Mouse (Mus musculus): Measurements from ENCODE around the gene Eif5a. TPM values are rescaled to one million over a fixed set of nuclear protein-coding genes. Genes with fewer than 3 reads are reported as not detected.

Gene Eif5a
- total RNA-seq, 2 experiments from 2014 or later: 406 to 453 TPM

- no peak for DNase-seq (ENCODE audit: low spot score in 2 of 2)
- intact Hi-C loops (cut with DNase I): no loop called here
Observed at GRCm38 (mm10) chr11:69883066-69883465, 38.7 kb downstream of the Eif5a start.

- no peak for DNase-seq (ENCODE audit: low spot score in 2 of 2)
- intact Hi-C loops (cut with DNase I): no loop called here
Observed at GRCm38 (mm10) chr11:69881787-69882670, 39.7 kb downstream of the Eif5a start.

GRCm38 (mm10) chr11:69880853-69881603 is 40.7 kb downstream of the Eif5a start, which contains the start of gene Kctd11:
TSS of gene Kctd11 (minus strand) at chr11:69881406.
- peak; percentile 59 to 68 for DNase-seq (ENCODE audit: low spot score in 2 of 2)
- intact Hi-C loops (cut with DNase I): no loop called here

- DNase-seq (ENCODE audit: low spot score in 2 of 2): peak in 1 of 2 experiments; percentile 29
- intact Hi-C loops (cut with DNase I): no loop called here
Observed at GRCm38 (mm10) chr11:69880506-69880852, 41.3 kb downstream of the Eif5a start.

- intact Hi-C loops (cut with DNase I): loop anchor here (5.0 kb wide), 1 partner anchor 77 kb away; the partner anchor contains the start of gene Fgf11
Observed at GRCm38 (mm10) chr11:69879711-69880110, 42.0 kb downstream of the Eif5a start.

GRCm38 (mm10) chr11:69878952-69879351 is 42.8 kb downstream of the Eif5a start:
- DNase-seq (ENCODE audit: low spot score in 2 of 2): no peak
- intact Hi-C loops (cut with DNase I): loop anchor here (5.0 kb wide), 1 partner anchor 77 kb away; the partner anchor contains the start of gene Fgf11

More at GRCm38 (mm10) chr11:69879711-69880110, 42.0 kb downstream of the Eif5a start:
- no peak for DNase-seq (ENCODE audit: low spot score in 2 of 2)

GRCm38 (mm10) chr11:69878399-69878798 is 43.4 kb downstream of the Eif5a start:
- intact Hi-C loops (cut with DNase I): loop anchor here (5.0 kb wide), 1 partner anchor 76 kb away; the partner anchor contains the start of gene Fgf11
- no peak for DNase-seq (ENCODE audit: low spot score in 2 of 2)

GRCm38 (mm10) chr11:69877878-69878277 is 43.9 kb downstream of the Eif5a start, which contains the start of gene Tmem95:
TSS of gene Tmem95 (minus strand) at chr11:69878018.
- intact Hi-C loops (cut with DNase I): loop anchor here (5.0 kb wide), 1 partner anchor 76 kb away; the partner anchor contains the start of gene Fgf11
- no peak for DNase-seq (ENCODE audit: low spot score in 2 of 2)

- DNase-seq (ENCODE audit: low spot score in 2 of 2): peak; percentile 67 to 74
- intact Hi-C loops (cut with DNase I): loop anchor here (5.0 kb wide), 1 partner anchor 75 kb away; the partner anchor contains the start of gene Fgf11
Observed at GRCm38 (mm10) chr11:69876867-69877266, 44.9 kb downstream of the Eif5a start.

- intact Hi-C loops (cut with DNase I): loop anchor here (5.0 kb wide), 1 partner anchor 74 kb away; the partner anchor contains the start of gene Fgf11
- DNase-seq (ENCODE audit: low spot score in 2 of 2): peak; percentile 23 to 30
Observed at GRCm38 (mm10) chr11:69876186-69876585, 45.6 kb downstream of the Eif5a start.

GRCm38 (mm10) chr11:69872451-69872850 is 49.3 kb downstream of the Eif5a start:
- DNase-seq (ENCODE audit: low spot score in 2 of 2): no peak
- intact Hi-C loops (cut with DNase I): no loop called here

GRCm38 (mm10) chr11:69871822-69872221 is 49.9 kb downstream of the Eif5a start:
- intact Hi-C loops (cut with DNase I): no loop called here
- DNase-seq (ENCODE audit: low spot score in 2 of 2): no peak

- DNase-seq (ENCODE audit: low spot score in 2 of 2): no peak
- intact Hi-C loops (cut with DNase I): no loop called here
Observed at GRCm38 (mm10) chr11:69870289-69871069, 51.3 kb downstream of the Eif5a start.

- intact Hi-C loops (cut with DNase I): no loop called here
- DNase-seq (ENCODE audit: low spot score in 2 of 2): no peak
Observed at GRCm38 (mm10) chr11:69867335-69867734, 54.4 kb downstream of the Eif5a start.

Small RNA genes lying within 50 kb of the gene (microRNA-seq; reads per million reads assigned to microRNA genes)
- not detected for gene Mir6924

Other genes starting within 250 kb of the Eif5a start
- gene Eif4a1, start 249.5 kb downstream of the Eif5a start, total RNA-seq (2021): 100 to 1,000 TPM; 276 to 285 TPM
- gene Senp3, start 239.9 kb downstream of the Eif5a start, total RNA-seq (2021): 100 to 1,000 TPM in 1 of 2 experiments, 10 to 100 TPM in 1; 84.3 to 114 TPM
- 1 to 10 TPM; 2.3 to 2.6 TPM for gene Tnfsf13, start 236.2 kb downstream of the Eif5a start, total RNA-seq (2021)
- gene Tnfsf12, start 226.1 kb downstream of the Eif5a start, total RNA-seq (2021): 10 to 100 TPM in 1 of 2 experiments, 1 to 10 TPM in 1; 7.2 to 12.3 TPM
- gene Tnfsfm13, start 225.9 kb downstream of the Eif5a start, total RNA-seq (2021): 1 to 10 TPM; 1.7 to 3.0 TPM
- 10 to 100 TPM; 53.5 to 59.7 TPM for gene Polr2a, start 163.3 kb downstream of the Eif5a start, total RNA-seq (2021)
- not detected for gene Slc35g3, start 160.0 kb downstream of the Eif5a start, total RNA-seq (2021)
- 100 to 1,000 TPM; 122 to 127 TPM for gene Zbtb4, start 156.0 kb downstream of the Eif5a start, total RNA-seq (2021)
- gene Chrnb1, start 126.0 kb downstream of the Eif5a start, total RNA-seq (2021): under 1 TPM; 0.66 to 0.81 TPM
- gene Fgf11, start 120.1 kb downstream of the Eif5a start, total RNA-seq (2021): 10 to 100 TPM; 14.1 to 18.7 TPM
- gene Tmem102, start 116.3 kb downstream of the Eif5a start, total RNA-seq (2021): not detected
- not detected for gene Gm39566, start 106.7 kb downstream of the Eif5a start, total RNA-seq (2021)
- gene Spem2, start 103.5 kb downstream of the Eif5a start, total RNA-seq (2021): not detected
- gene Spem1, start 99.8 kb downstream of the Eif5a start, total RNA-seq (2021): under 1 TPM; 0.52 TPM
- 100 to 1,000 TPM; 239 to 241 TPM for gene Nlgn2, start 84.2 kb downstream of the Eif5a start, total RNA-seq (2021)
- gene Tmem256, start 83.4 kb downstream of the Eif5a start, total RNA-seq (2021): 100 to 1,000 TPM; 111 to 130 TPM
- gene Plscr3, start 75.6 kb downstream of the Eif5a start, total RNA-seq (2021): 10 to 100 TPM; 18.4 to 18.7 TPM
- not detected for gene Tnk1, start 63.2 kb downstream of the Eif5a start, total RNA-seq (2021)
- gene Tmem95, start 43.9 kb downstream of the Eif5a start, total RNA-seq (2021): not detected
- gene Kctd11, start 40.6 kb downstream of the Eif5a start, total RNA-seq (2021): 1 to 10 TPM in 1 of 2 experiments, under 1 TPM in 1; 0.93 to 1.3 TPM
- under 1 TPM in 1 of 2 experiments, not detected in 1; 0.27 TPM for gene Acap1, start 26.4 kb downstream of the Eif5a start, total RNA-seq (2021)
- gene 2810408A11Rik, start 21.0 kb downstream of the Eif5a start, total RNA-seq (2021): under 1 TPM in 1 of 2 experiments, not detected in 1; 0.64 TPM
- gene Neurl4, start 20.9 kb downstream of the Eif5a start, total RNA-seq (2021): 100 to 1,000 TPM; 114 to 121 TPM
- gene Gps2, start 8.1 kb downstream of the Eif5a start, total RNA-seq (2021): 10 to 100 TPM; 25.9 to 32.4 TPM
- gene Ybx2, start 13.8 kb upstream of the Eif5a start, total RNA-seq (2021): 10 to 100 TPM in 1 of 2 experiments, 1 to 10 TPM in 1; 4.6 to 14.7 TPM
- 1 to 10 TPM; 3.6 to 4.4 TPM for gene Slc2a4, start 26.2 kb upstream of the Eif5a start, total RNA-seq (2021)
- not detected for gene Cldn7, start 42.8 kb upstream of the Eif5a start, total RNA-seq (2021)
- gene Ctdnep1, start 59.2 kb upstream of the Eif5a start, total RNA-seq (2021): 100 to 1,000 TPM; 112 to 128 TPM
- 10 to 100 TPM; 79.2 to 88.5 TPM for gene Elp5, start 60.6 kb upstream of the Eif5a start, total RNA-seq (2021)
- 100 to 1,000 TPM; 199 to 219 TPM for gene Gabarap, start 69.2 kb upstream of the Eif5a start, total RNA-seq (2021)
- 10 to 100 TPM; 41.3 to 46.1 TPM for gene Phf23, start 73.8 kb upstream of the Eif5a start, total RNA-seq (2021)
- gene Dvl2, start 78.6 kb upstream of the Eif5a start, total RNA-seq (2021): 10 to 100 TPM; 25.4 to 36.0 TPM
- gene Acadvl, start 93.5 kb upstream of the Eif5a start, total RNA-seq (2021): 10 to 100 TPM; 54.3 to 58.5 TPM
- 100 to 1,000 TPM; 867 to 894 TPM for gene Dlg4, start 95.0 kb upstream of the Eif5a start, total RNA-seq (2021)
- gene Asgr1, start 132.1 kb upstream of the Eif5a start, total RNA-seq (2021): 1 to 10 TPM in 1 of 2 experiments, under 1 TPM in 1; 0.99 to 1.1 TPM
- not detected for gene Asgr2, start 170.7 kb upstream of the Eif5a start, total RNA-seq (2021)
- 1 to 10 TPM in 1 of 2 experiments, under 1 TPM in 1; 0.72 to 1.4 TPM for gene Mgl2, start 208.4 kb upstream of the Eif5a start, total RNA-seq (2021)
- gene Clec10a, start 234.2 kb upstream of the Eif5a start, total RNA-seq (2021): 1 to 10 TPM; 1.3 to 1.8 TPM

All from left cerebral cortex, postnatal 36 days (tissue).